ENCODE assay signal across 8 mouse cellular contexts in the genomic region with DNA sequence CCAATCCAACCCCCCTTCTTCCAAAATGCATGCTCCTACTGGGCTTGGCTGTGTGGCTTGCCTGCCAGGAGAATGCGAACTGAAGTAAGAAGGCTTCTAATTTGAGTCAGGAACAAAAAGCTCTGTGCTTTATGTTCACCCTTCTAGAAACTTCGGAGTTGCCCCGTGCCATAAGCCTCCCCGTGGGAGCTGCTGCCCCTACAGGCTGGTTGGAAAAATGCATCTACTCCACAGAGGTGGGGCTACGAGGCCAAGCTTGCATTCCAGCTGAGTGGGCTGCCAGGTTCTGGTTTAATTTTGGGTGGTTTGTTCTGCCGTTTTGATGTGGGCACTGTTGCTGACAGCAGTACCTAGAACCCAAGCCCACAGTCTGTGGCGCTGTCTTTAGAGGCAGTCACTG. TPM values are rescaled to one million over a fixed set of nuclear protein-coding genes. Genes with fewer than 3 reads are reported as not detected.
DNase-seq lines count a peak whose midpoint lies in the region; ATAC-seq lines count a peak whose summit lies in the region.

No protein-coding gene starts in this region.

- ATAC-seq in CD4-positive, CD25-positive, alpha-beta regulatory T cell, adult 4 months = no peak

- peak; percentile 58 for DNase-seq in CD4-positive, CD25-positive, alpha-beta regulatory T cell, adult 2 months (ENCODE audit: low read depth, low spot score)
- DNase-seq in left cerebral cortex, adult 18-20 months (ENCODE audit: low spot score in 2 of 2) = peak; percentile 41 to 55
- no peak for DNase-seq in left cerebral cortex, adult 9 months (ENCODE audit: low spot score in 2 of 2)
- peak; percentile 71 for DNase-seq in R1 (ENCODE audit: low read depth, low spot score)
- DNase-seq in gastrocnemius, adult 18-20 months (ENCODE audit: low spot score) = peak; percentile 57
- DNase-seq in lung, postnatal 36 days = peak; percentile 24
- DNase-seq in thymus, postnatal 36 days = peak; percentile 59

RNA-seq across cellular contexts. Expression of a gene that starts 14.9 kb away (rescaled TPM):
- not detected for polyA plus RNA-seq in CD4-positive, CD25-positive, alpha-beta regulatory T cell, adult 4 months (2017; shearing (Covaris generic))
- 10 to 100 TPM in 1 of 2 experiments, 1 to 10 TPM in 1; 9.9 to 12.1 TPM for total RNA-seq in left cerebral cortex, adult 18-20 months (2021)
- 1 to 10 TPM; 4.8 to 5.6 TPM for total RNA-seq in gastrocnemius, adult 18-20 months (2021)

Comparison
In these comparisons a context has a peak if more than half of its experiments do, and no peak if none do; other contexts are left out.
1. DNase-seq: peak in CD4-positive, CD25-positive, alpha-beta regulatory T cell, adult 2 months (single experiment), left cerebral cortex, adult 18-20 months (2 of 2), R1 (single experiment), gastrocnemius, adult 18-20 months (single experiment), lung, postnatal 36 days (single experiment) and thymus, postnatal 36 days (2 of 2); none in left cerebral cortex, adult 9 months (0 of 2).